Mouse (Mus musculus): ENCODE data around the gene Tmx4. TPM values are rescaled to one million over a fixed set of nuclear protein-coding genes. Genes with fewer than 3 reads are reported as not detected.

Tmx4 gene
- polyA plus RNA-seq (2015; fragmentation: Nextera tagmentation; extraction: Ambion mirVana): 5.7 and 6.2 TPM in 2 replicates

DNA sequence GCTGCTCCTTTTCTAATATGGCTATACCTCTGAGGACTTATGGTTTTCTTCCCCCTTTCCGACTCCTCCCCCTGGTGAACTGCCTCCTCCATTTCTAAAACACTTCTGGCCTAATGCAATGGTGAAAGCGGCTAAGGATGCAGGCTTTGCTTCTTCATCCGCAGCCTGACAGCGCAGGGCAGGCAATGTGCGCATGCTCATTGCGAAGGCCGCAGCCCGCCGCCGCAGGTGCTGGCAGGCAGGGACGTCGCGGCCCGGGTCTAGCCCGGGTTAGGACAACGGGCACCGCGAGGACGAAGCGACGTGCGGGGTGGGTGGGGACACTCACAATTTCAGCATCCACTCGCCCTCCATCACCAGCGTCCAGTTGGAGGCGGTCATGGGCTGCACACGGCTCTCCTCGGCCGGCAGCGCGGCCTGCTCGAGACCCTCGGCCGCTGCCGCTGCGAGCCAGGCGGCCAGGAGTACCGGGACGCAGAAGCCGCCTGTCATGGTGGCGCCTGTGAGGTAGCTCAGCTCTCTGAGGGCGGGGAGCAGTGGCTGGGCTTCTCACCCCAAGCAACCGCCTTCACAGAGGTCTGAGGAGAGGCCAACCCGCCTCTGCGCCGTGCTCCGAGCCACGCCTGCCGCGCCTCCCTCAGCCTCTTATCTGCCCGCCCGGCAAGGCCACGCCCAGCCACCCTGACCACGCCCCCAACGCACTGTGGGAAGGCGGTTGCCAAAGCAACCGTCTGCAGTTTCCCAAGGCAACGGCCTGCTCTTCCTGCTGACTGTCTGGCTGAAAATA is at the start of gene Tmx4:
Tmx4 (minus strand) TSS at position 632 of the 787 bp plus-strand sequence.

DNA sequence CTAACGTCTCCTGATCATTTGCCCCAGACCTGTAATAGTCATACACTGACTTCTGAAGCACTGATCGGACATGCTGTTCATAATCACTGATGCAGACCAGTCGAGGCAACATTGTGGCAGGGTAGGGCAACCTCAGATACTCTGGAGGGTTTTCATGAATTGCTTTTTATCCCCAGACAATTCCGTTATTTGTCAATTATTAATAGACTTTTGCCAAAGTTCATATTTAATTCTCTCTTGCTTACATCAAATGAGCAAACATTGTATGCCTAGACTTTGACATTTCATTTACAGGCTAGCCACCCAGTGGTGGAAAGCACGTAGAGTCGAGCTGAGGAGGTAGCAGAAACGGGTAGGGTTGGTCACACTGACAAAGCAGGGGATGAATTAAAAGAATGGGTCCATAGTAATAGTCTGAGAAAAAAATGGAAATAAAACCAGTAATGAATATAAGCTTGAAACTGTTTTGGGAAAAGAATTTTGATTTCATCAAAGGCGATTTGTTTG is 89.7 kb downstream of the Tmx4 start, which contains the start of gene Hao1:
Hao1 (minus strand) TSS at position 148 of the 507 bp plus-strand sequence.

Other genes starting within 250 kb of the Tmx4 start
- gene Hao1, start 89.8 kb downstream of the Tmx4 start, polyA plus RNA-seq (2015; fragmentation: Nextera tagmentation; extraction: Ambion mirVana): 0.16 TPM in 1 of 2 replicates, not detected in the other
- gene Plcb1, start 141.9 kb upstream of the Tmx4 start, polyA plus RNA-seq (2015; fragmentation: Nextera tagmentation; extraction: Ambion mirVana): 4.5 and 5.0 TPM in 2 replicates